Mouse (Mus musculus) bone marrow macrophage, adult 2 months (primary cell): ENCODE measurements around the gene Mrc2.

ENCODE experiments used
- CTCF ChIP-seq: IDR thresholded peaks from 2 replicates; pipeline ENCODE4 v1.5.1; 2012; ENCODE audit warnings: low read depth, mild to moderate bottlenecking, low read length, moderate library complexity
- POLR2A ChIP-seq: IDR thresholded peaks from 2 replicates; pipeline ENCODE4 v1.6.1; 2012; ENCODE audit warnings: mild to moderate bottlenecking, low read depth, low read length, borderline replicate concordance

GRCm38 (mm10) chr11:105315296-105315695 is 22.9 kb downstream of the Mrc2 start:
- TF ChIP-seq POLR2A (no peak), CTCF (no peak)
